12 mouse cellular contexts compared by ENCODE assay signal in genomic region chr19:53258740-53259506, GRCm38 (mm10). TPM values are rescaled to one million over a fixed set of nuclear protein-coding genes. Genes with fewer than 3 reads are reported as not detected.
DNase-seq lines count a peak whose midpoint lies in the region; ATAC-seq lines count a peak whose summit lies in the region.
"Had no signal": no experiment of that assay in that cellular context is flagged by ENCODE, and none has a peak within 500 bp of the region (broad histone marks: within the 10 kb centered on the region; RNA-seq: fewer than 3 reads in every experiment).

No protein-coding gene starts in this region.

- no peak overlapping the region for H3K4me2 ChIP-seq in heart, embryonic 13.5 days
- H3K4me2 ChIP-seq in midbrain, embryonic 11.5 days: no peak overlapping the region
- H3K4me2 ChIP-seq: lung, embryonic 15.5 days; neural tube, embryonic 12.5 days had no signal

- H3K36me3 ChIP-seq in heart, embryonic 13.5 days: peaks cover 5% of the 10 kb centered on the region; the same call in 1 of the 2 replicates
- H3K36me3 ChIP-seq in midbrain, embryonic 10.5 days: no peaks in the 10 kb centered on the region
- H3K36me3 ChIP-seq in midbrain, embryonic 11.5 days (ENCODE audit: control insufficient read depth, insufficient read depth, low read length): no peaks in the 10 kb centered on the region
- H3K36me3 ChIP-seq: lung, embryonic 15.5 days; neural tube, embryonic 12.5 days had no signal

- 82% methylated on average over 13 of the region's 13 CpGs for WGBS in heart, embryonic 13.5 days
- 84% methylated on average over 13 of the region's 13 CpGs for WGBS in midbrain, embryonic 10.5 days
- 84% methylated on average over 13 of the region's 13 CpGs for WGBS in midbrain, embryonic 11.5 days

- no peak for DNase-seq in heart, adult 18-20 months
- DNase-seq in midbrain, embryonic 10.5 days (ENCODE audit: low spot score): no peak
- no peak for DNase-seq in midbrain, embryonic 11.5 days (ENCODE audit: low spot score, missing footprints)
- peak; percentile 57 to 58 for DNase-seq in kidney, postnatal 36 days
- DNase-seq: adrenal gland, adult 2 months; midbrain, embryonic 14.5 days; spleen, adult 18-20 months had no signal

- H3K4me3 ChIP-seq in heart, embryonic 13.5 days: no peak overlapping the region
- no peak overlapping the region for H3K4me3 ChIP-seq in midbrain, embryonic 10.5 days
- no peak overlapping the region for H3K4me3 ChIP-seq in midbrain, embryonic 11.5 days (ENCODE audit: low read depth, low read length)
- H3K4me3 ChIP-seq: lung, embryonic 15.5 days; neural tube, embryonic 12.5 days had no signal

- peaks cover 48% of the 10 kb centered on the region for H3K4me1 ChIP-seq in heart, embryonic 13.5 days
- H3K4me1 ChIP-seq in midbrain, embryonic 10.5 days: peaks cover 13% of the 10 kb centered on the region
- peaks cover 4% of the 10 kb centered on the region; the same call in 1 of the 2 replicates for H3K4me1 ChIP-seq in midbrain, embryonic 11.5 days (ENCODE audit: control insufficient read depth, insufficient read depth, low read length)
- H3K4me1 ChIP-seq: neural tube, embryonic 12.5 days had no signal

- H3K27me3 ChIP-seq in heart, embryonic 13.5 days (replicated peaks): no peaks in the 10 kb centered on the region
- H3K27me3 ChIP-seq in midbrain, embryonic 10.5 days (ENCODE audit: low read depth, poor library complexity, severe bottlenecking): no peaks in the 10 kb centered on the region
- H3K27me3 ChIP-seq in midbrain, embryonic 11.5 days (ENCODE audit: control insufficient read depth, insufficient read depth, low read length): no peaks in the 10 kb centered on the region
- H3K27me3 ChIP-seq: lung, embryonic 15.5 days; neural tube, embryonic 12.5 days had no signal

- no peak for ATAC-seq in heart, embryonic 13.5 days (ENCODE audit: extremely low read depth, insufficient number of reproducible peaks, low FRiP score, low TSS enrichment)
- no peak for ATAC-seq in midbrain, embryonic 11.5 days (ENCODE audit: low FRiP score)
- peak; percentile 19; the same call in 1 of the 2 replicates for ATAC-seq in megakaryocyte, adult 5-6 weeks (ENCODE audit: poor library complexity, severe bottlenecking)
- no peak; the same call in none of the 2 replicates for ATAC-seq in granulocyte monocyte progenitor cell, adult 5-6 weeks (replicated peaks; ENCODE audit: poor library complexity, severe bottlenecking)

- no peak overlapping the region for H3K9ac ChIP-seq in heart, embryonic 13.5 days
- no peak overlapping the region for H3K9ac ChIP-seq in midbrain, embryonic 11.5 days (ENCODE audit: low read length)
- H3K9ac ChIP-seq: lung, embryonic 15.5 days; neural tube, embryonic 12.5 days had no signal

- 0 out of 2 replicates have a peak overlapping the region, but pooled peaks have one; percentile 88 for H3K27ac ChIP-seq in heart, embryonic 13.5 days (replicated peaks)
- 0 out of 2 replicates have a peak overlapping the region, but pooled peaks have one; percentile 38 for H3K27ac ChIP-seq in midbrain, embryonic 10.5 days (replicated peaks)
- H3K27ac ChIP-seq in midbrain, embryonic 11.5 days (ENCODE audit: low read depth, low read length): no peak overlapping the region
- H3K27ac ChIP-seq: lung, embryonic 15.5 days; neural tube, embryonic 12.5 days had no signal

- no peaks in the 10 kb centered on the region for H3K9me3 ChIP-seq in heart, embryonic 13.5 days
- peaks cover 8% of the 10 kb centered on the region; the same call in 1 of the 2 replicates for H3K9me3 ChIP-seq in midbrain, embryonic 10.5 days (replicated peaks)
- no peaks in the 10 kb centered on the region for H3K9me3 ChIP-seq in midbrain, embryonic 11.5 days (ENCODE audit: control insufficient read depth, low read length)
- H3K9me3 ChIP-seq: lung, embryonic 15.5 days; neural tube, embryonic 12.5 days had no signal

RNA-seq across cellular contexts. Expression of gene Mxi1, which starts 51.4 kb away (rescaled TPM):
- polyA plus RNA-seq in heart, embryonic 13.5 days (2015; fragmentation: Nextera tagmentation; extraction: Ambion mirVana): 31.8 and 34.5 TPM in 2 replicates
- total RNA-seq in heart, adult 18-20 months (2021): 10 to 100 TPM; 37.8 to 42.7 TPM
- polyA plus RNA-seq in midbrain, embryonic 10.5 days (2016; fragmentation: Nextera tagmentation; extraction: Ambion mirVana): 19.7 and 28.5 TPM in 2 replicates
- 59.0 and 59.1 TPM in 2 replicates for polyA plus RNA-seq in midbrain, embryonic 11.5 days (2014; fragmentation: Nextera tagmentation; extraction: Ambion mirVana)
- total RNA-seq in megakaryocyte, adult 5-6 weeks (2015): 42.1 and 42.8 TPM in 2 replicates
- 74.0 and 91.1 TPM in 2 replicates for total RNA-seq in megakaryocyte, adult 5-6 weeks (2017)
- total RNA-seq in granulocyte monocyte progenitor cell, adult 5-6 weeks (2014; fragmentation: Nextera tagmentation): 19.6 and 28.2 TPM in 2 replicates
- total RNA-seq in granulocyte monocyte progenitor cell, adult 5-6 weeks (2017): 50.7 and 54.9 TPM in 2 replicates

Comparison
In these comparisons a context has a peak if more than half of its experiments do, and no peak if none do; other contexts are left out.
1. DNase-seq: peak in kidney, postnatal 36 days (2 of 2); none in heart, adult 18-20 months (0 of 2), midbrain, embryonic 10.5 days (single experiment) and midbrain, embryonic 11.5 days (single experiment).